Mouse (Mus musculus) liver, embryonic 16.5 days (tissue): ENCODE data around the gene Tcf20. TPM values are rescaled to one million over a fixed set of nuclear protein-coding genes. Genes with fewer than 3 reads are reported as not detected.

Source experiments
- ATAC-seq: fragments of 200-750 bp; cut with Nextera tagmentation; 2 replicates; pipeline ENCODE4 v1.8.0; 2017; ENCODE audit warnings: low read depth, mild to moderate bottlenecking, moderate number of reproducible peaks, moderate library complexity
- H3K27ac ChIP-seq: fragments of 300-500 bp; sonication (generic); 2 replicates; pipeline ENCODE4 v1.5.1; 2014; ENCODE audit warnings: mild to moderate bottlenecking, low read length
- H3K27me3 ChIP-seq: fragments of 300-500 bp; sonication (generic); 2 replicates; pipeline ENCODE4 v1.6.1; 2014; ENCODE audit warnings: low read depth, low read length, mixed read lengths; ENCODE audit not compliant: control insufficient read depth, insufficient read depth
- H3K36me3 ChIP-seq: fragments of 300-500 bp; sonication (generic); 2 replicates; pipeline ENCODE4 v1.6.1; 2014; ENCODE audit warnings: mild to moderate bottlenecking; ENCODE audit not compliant: control insufficient read depth, insufficient read depth
- H3K4me1 ChIP-seq: fragments of 300-500 bp; sonication (generic); 2 replicates; pipeline ENCODE4 v1.6.1; 2014; ENCODE audit warnings: low read depth, low read length, mixed read lengths; ENCODE audit not compliant: control insufficient read depth
- H3K4me2 ChIP-seq: fragments of 300-500 bp; sonication (generic); 2 replicates; pipeline ENCODE4 v1.6.1; 2014; ENCODE audit warnings: low read depth, low read length, mixed read lengths
- H3K4me3 ChIP-seq: fragments of 300-500 bp; sonication (generic); 2 replicates; pipeline ENCODE4 v1.5.1; 2014; ENCODE audit warnings: low read depth, mild to moderate bottlenecking, low read length
- H3K9ac ChIP-seq: fragments of 300-500 bp; sonication (generic); 2 replicates; pipeline ENCODE4 v1.6.1; 2014; ENCODE audit warnings: low read depth, low read length
- H3K9me3 ChIP-seq: fragments of 300-500 bp; sonication (generic); replicated peaks from 2 replicates; pipeline ENCODE4 v1.6.1; 2016; ENCODE audit warnings: low read length; ENCODE audit not compliant: control insufficient read depth
- WGBS: fragments of 180-500 bp; shearing (Covaris S2); extraction: QIAGEN DNeasy Blood & Tissue Kit; methylation state at CpG from one replicate; pipeline ENCODE4 v1.1.7; 2014; ENCODE audit not compliant: insufficient replicate concordance; 5-methylcytosine and 5-hydroxymethylcytosine counted together
- polyA plus RNA-seq: library from polyadenylated mRNA; unstranded; fragments of >200 nt; fragmentation: Nextera tagmentation; extraction: Ambion mirVana; gene quantifications from 2 replicates; pipeline ENCODE4 v1.2.1, GENCODE M21; 2015

Gene Tcf20
- polyA plus RNA-seq, 1 experiment from 2014 or later: 2.1 TPM

- Histone ChIP-seq H3K4me1 (no peaks in the 10 kb centered on the region), H3K9ac (no peak overlapping the region), H3K4me3 (no peak overlapping the region), H3K27me3 (no peaks in the 10 kb centered on the region; the same call in 1 of the 2 replicates), H3K27ac (no peak overlapping the region), H3K9me3 (no peaks in the 10 kb centered on the region), H3K36me3 (no peaks in the 10 kb centered on the region), H3K4me2 (no peak overlapping the region)
- ATAC-seq: no peak
- 46% methylated on average over 6 of the region's 6 CpGs for WGBS
Measured at GRCm38 (mm10) chr15:82998811-82999221, 11.1 kb upstream of the Tcf20 start.

GRCm38 (mm10) chr15:82996431-82996830 lies 8.8 kb upstream of the Tcf20 start:
- Histone ChIP-seq H3K27me3 (no peaks in the 10 kb centered on the region), H3K4me2 (no peak overlapping the region), H3K4me1 (no peaks in the 10 kb centered on the region), H3K9me3 (no peaks in the 10 kb centered on the region), H3K9ac (no peak overlapping the region), H3K4me3 (no peak overlapping the region), H3K36me3 (no peaks in the 10 kb centered on the region), H3K27ac (no peak overlapping the region)
- no peak for ATAC-seq

- Histone ChIP-seq H3K4me3 (no peak overlapping the region), H3K4me2 (no peak overlapping the region), H3K9me3 (no peaks in the 10 kb centered on the region), H3K27ac (no peak overlapping the region), H3K4me1 (no peaks in the 10 kb centered on the region), H3K36me3 (no peaks in the 10 kb centered on the region), H3K9ac (no peak overlapping the region), H3K27me3 (peaks cover 2% of the 10 kb centered on the region; the same call in 1 of the 2 replicates)
- ATAC-seq: no peak
- WGBS: 65% methylated on average over 7 of the region's 7 CpGs
Measured at GRCm38 (mm10) chr15:82995239-82995638, 7.6 kb upstream of the Tcf20 start.

GRCm38 (mm10) chr15:82992911-82993310 lies 5.2 kb upstream of the Tcf20 start:
- H3K4me2 ChIP-seq: no peak overlapping the region
- 54% methylated on average over 9 of the region's 9 CpGs for WGBS
- H3K4me3 ChIP-seq: no peak overlapping the region
- ATAC-seq: no peak
- no peaks in the 10 kb centered on the region; the same call in 1 of the 2 replicates for H3K4me1 ChIP-seq
- no peaks in the 10 kb centered on the region for H3K9me3 ChIP-seq
- H3K36me3 ChIP-seq: no peaks in the 10 kb centered on the region
- H3K9ac ChIP-seq: no peak overlapping the region
- H3K27ac ChIP-seq: no peak overlapping the region
- H3K27me3 ChIP-seq: peaks cover 17% of the 10 kb centered on the region

DNA sequence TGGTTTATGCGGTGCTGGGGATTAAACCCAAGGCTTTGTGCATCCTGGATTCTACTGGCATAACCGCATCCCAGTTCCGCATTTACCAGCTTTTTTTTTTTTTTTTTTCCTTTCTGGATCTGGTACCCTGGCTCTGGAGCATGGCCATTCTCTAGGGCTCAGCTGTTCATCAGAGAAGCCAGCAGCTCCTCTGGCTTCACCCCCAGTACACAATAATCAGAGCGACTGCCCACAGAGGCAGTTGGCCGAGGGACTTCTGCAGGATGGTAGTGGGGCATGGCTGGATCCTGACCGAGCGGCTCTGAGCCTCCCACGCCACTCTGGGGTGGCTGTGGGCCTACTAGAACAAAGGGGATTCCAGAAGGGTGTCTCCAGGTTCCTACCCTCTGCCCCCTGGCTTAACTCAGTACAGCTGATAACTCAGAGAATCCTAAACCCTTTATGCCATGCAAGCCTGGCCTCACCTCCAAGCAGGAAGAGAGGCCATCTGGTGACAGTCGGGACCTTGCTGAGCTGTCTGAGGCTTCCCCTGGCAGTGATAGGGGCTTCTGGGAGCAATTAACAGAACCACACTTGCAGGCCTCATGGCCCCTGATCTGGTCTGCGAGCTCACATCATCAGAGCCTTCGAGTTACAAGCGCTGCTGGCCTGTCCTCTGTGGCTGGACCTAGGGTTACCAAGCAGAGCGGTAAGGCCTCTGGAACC lies 4.6 kb upstream of the Tcf20 start:
- Histone ChIP-seq H3K9ac (no peak overlapping the region), H3K36me3 (no peaks in the 10 kb centered on the region), H3K4me2 (no peak overlapping the region), H3K4me3 (no peak overlapping the region), H3K4me1 (peaks cover 3% of the 10 kb centered on the region; the same call in 1 of the 2 replicates), H3K27me3 (peaks cover 21% of the 10 kb centered on the region), H3K27ac (no peak overlapping the region), H3K9me3 (no peaks in the 10 kb centered on the region)
- ATAC-seq: no peak
- WGBS: 64% methylated on average over 13 of the region's 13 CpGs

DNA sequence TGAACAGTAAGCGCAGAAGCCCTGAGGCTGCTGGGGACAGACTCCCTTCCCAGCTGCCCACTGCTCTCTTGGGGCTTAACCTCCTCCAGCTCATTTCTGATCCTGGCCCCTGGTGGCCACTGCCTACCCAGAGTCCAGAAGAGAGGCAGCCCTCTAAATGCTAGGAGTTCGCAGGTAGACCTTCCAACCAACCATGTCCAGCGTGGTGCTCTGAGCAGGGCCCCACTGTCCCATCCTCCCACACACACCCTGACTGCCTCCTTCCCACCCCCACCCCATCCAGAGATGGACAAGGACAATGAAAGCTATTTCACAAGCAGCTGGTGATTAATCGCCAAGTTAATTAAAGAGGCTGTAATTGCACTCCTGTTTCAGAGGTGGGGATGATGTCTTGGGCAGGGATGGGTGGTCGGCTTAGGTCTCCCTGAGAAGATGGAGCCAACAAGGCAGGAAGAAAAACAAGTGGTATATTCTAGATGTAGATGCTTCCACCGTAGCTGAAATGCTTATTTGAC lies 1.6 kb upstream of the Tcf20 start:
- H3K36me3 ChIP-seq: no peaks in the 10 kb centered on the region
- H3K27me3 ChIP-seq: peaks cover 37% of the 10 kb centered on the region
- H3K4me1 ChIP-seq: peaks cover 5% of the 10 kb centered on the region; the same call in 1 of the 2 replicates
- no peak overlapping the region for H3K4me3 ChIP-seq
- H3K27ac ChIP-seq: no peak overlapping the region
- ATAC-seq: no peak
- no peaks in the 10 kb centered on the region for H3K9me3 ChIP-seq
- H3K4me2 ChIP-seq: no peak overlapping the region
- no peak overlapping the region for H3K9ac ChIP-seq
- WGBS: 61% methylated on average over 6 of the region's 6 CpGs

DNA sequence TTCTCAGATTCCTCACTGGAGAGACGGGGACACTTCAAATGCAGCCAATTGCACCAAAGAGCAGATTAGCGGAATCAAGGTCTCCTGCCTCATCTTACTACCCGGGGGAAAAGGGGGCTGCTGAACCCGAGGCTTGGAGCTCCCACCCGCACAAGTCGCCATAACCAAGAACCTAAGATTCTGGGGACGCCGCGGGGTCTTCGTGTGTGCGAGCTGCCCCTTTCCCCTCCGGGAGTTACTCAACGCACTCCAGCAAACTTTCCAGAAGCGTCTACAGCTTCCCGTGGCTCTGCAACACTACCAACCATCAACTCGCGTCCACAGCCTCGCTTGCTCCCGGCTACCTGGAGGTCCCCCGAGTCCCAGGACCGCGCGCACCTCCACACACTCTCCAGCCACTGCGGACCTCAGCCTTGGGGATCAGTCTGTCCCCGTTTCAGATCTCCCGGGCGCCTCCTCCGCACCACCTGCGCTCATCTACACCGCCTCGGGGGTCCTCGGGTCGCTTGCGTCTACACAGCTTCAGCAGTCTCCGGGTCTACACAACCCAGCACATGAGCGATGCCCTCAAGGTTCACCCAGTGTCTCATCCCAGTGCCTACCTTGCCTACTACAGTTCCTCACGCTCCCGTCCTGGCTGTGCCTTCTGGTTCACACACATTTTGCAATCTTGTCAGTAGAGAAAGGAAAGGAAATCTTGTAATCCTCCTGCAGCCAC lies 499 bp downstream of the Tcf20 start:
- H3K4me3 ChIP-seq: peak overlapping the region; percentile 54
- ATAC-seq: no peak
- peak overlapping the region; percentile 75 for H3K4me2 ChIP-seq
- peaks cover 5% of the 10 kb centered on the region; the same call in 1 of the 2 replicates for H3K4me1 ChIP-seq
- H3K27ac ChIP-seq: no peak overlapping the region
- no peaks in the 10 kb centered on the region for H3K36me3 ChIP-seq
- H3K9ac ChIP-seq: peak overlapping the region; percentile 20; the same call in 1 of the 2 replicates
- no peaks in the 10 kb centered on the region for H3K9me3 ChIP-seq
- peaks cover 46% of the 10 kb centered on the region for H3K27me3 ChIP-seq
- WGBS: 2% methylated on average over 38 of the region's 38 CpGs

GRCm38 (mm10) chr15:82984574-82984973 lies 3.1 kb downstream of the Tcf20 start:
- H3K4me3 ChIP-seq: no peak overlapping the region
- no peak overlapping the region for H3K9ac ChIP-seq
- no peaks in the 10 kb centered on the region for H3K9me3 ChIP-seq
- peaks cover 5% of the 10 kb centered on the region; the same call in 1 of the 2 replicates for H3K4me1 ChIP-seq
- 72% methylated on average over 7 of the region's 7 CpGs for WGBS
- no peak overlapping the region for H3K27ac ChIP-seq
- H3K36me3 ChIP-seq: no peaks in the 10 kb centered on the region
- ATAC-seq: no peak
- H3K4me2 ChIP-seq: no peak overlapping the region
- H3K27me3 ChIP-seq: peaks cover 44% of the 10 kb centered on the region

GRCm38 (mm10) chr15:82984097-82984496 lies 3.6 kb downstream of the Tcf20 start:
- H3K27ac ChIP-seq: no peak overlapping the region
- peaks cover 42% of the 10 kb centered on the region for H3K27me3 ChIP-seq
- no peak overlapping the region for H3K4me3 ChIP-seq
- no peak overlapping the region for H3K9ac ChIP-seq
- no peaks in the 10 kb centered on the region for H3K36me3 ChIP-seq
- H3K4me2 ChIP-seq: no peak overlapping the region
- H3K4me1 ChIP-seq: peaks cover 5% of the 10 kb centered on the region; the same call in 1 of the 2 replicates
- H3K9me3 ChIP-seq: no peaks in the 10 kb centered on the region
- 20% methylated on average over 4 of the region's 4 CpGs for WGBS
- no peak for ATAC-seq
